Mouse (Mus musculus) neural tube, embryonic 15.5 days (tissue): Measurements from ENCODE around the gene Tmem115. TPM values are rescaled to one million over a fixed set of nuclear protein-coding genes. Genes with fewer than 3 reads are reported as not detected.

ENCODE experiments used
- ATAC-seq: fragments of 200-750 bp; cut with Nextera tagmentation; 2 replicates; pipeline ENCODE4 v1.8.0; 2017; ENCODE audit warnings: mild to moderate bottlenecking, moderate TSS enrichment, moderate library complexity; ENCODE audit not compliant: low FRiP score
- H3K27ac ChIP-seq: fragments of 300-500 bp; sonication (generic); replicated peaks from 2 replicates; pipeline ENCODE4 v1.5.1; 2015; ENCODE audit warnings: mild to moderate bottlenecking, inconsistent platforms
- H3K27me3 ChIP-seq: fragments of 300-500 bp; sonication (generic); replicated peaks from 2 replicates; pipeline ENCODE4 v1.6.1; 2015; ENCODE audit warnings: inconsistent platforms
- H3K36me3 ChIP-seq: fragments of 300-500 bp; sonication (generic); 2 replicates; pipeline ENCODE4 v1.6.1; 2015; ENCODE audit warnings: inconsistent platforms
- H3K4me1 ChIP-seq: fragments of 300-500 bp; sonication (generic); 2 replicates; pipeline ENCODE4 v1.6.1; 2015; ENCODE audit warnings: inconsistent platforms
- H3K4me2 ChIP-seq: fragments of 300-500 bp; sonication (generic); 2 replicates; pipeline ENCODE4 v1.6.1; 2015; ENCODE audit warnings: inconsistent platforms, mild to moderate bottlenecking, moderate library complexity
- H3K4me3 ChIP-seq: fragments of 300-500 bp; sonication (generic); replicated peaks from 2 replicates; pipeline ENCODE4 v1.5.1; 2015; ENCODE audit warnings: mild to moderate bottlenecking, inconsistent platforms
- H3K9ac ChIP-seq: fragments of 300-500 bp; sonication (generic); replicated peaks from 2 replicates; pipeline ENCODE4 v1.6.1; 2015; ENCODE audit warnings: mild to moderate bottlenecking, inconsistent platforms
- H3K9me3 ChIP-seq: fragments of 300-500 bp; sonication (generic); replicated peaks from 2 replicates; pipeline ENCODE4 v1.6.1; 2016; ENCODE audit warnings: inconsistent platforms
- WGBS: fragments of 180-500 bp; shearing (Covaris S2); methylation state at CpG from one replicate; pipeline ENCODE4 v1.1.7; 2015; ENCODE audit warnings: mixed read lengths; 5-methylcytosine and 5-hydroxymethylcytosine counted together
- polyA plus RNA-seq: library from polyadenylated mRNA; unstranded; fragments of >200 nt; fragmentation: Nextera tagmentation; extraction: Ambion mirVana; gene quantifications from 2 replicates; pipeline ENCODE4 v1.2.1, GENCODE M21; 2015

Tmem115 gene
- 45.7 and 46.1 TPM in 2 replicates for polyA plus RNA-seq

DNA sequence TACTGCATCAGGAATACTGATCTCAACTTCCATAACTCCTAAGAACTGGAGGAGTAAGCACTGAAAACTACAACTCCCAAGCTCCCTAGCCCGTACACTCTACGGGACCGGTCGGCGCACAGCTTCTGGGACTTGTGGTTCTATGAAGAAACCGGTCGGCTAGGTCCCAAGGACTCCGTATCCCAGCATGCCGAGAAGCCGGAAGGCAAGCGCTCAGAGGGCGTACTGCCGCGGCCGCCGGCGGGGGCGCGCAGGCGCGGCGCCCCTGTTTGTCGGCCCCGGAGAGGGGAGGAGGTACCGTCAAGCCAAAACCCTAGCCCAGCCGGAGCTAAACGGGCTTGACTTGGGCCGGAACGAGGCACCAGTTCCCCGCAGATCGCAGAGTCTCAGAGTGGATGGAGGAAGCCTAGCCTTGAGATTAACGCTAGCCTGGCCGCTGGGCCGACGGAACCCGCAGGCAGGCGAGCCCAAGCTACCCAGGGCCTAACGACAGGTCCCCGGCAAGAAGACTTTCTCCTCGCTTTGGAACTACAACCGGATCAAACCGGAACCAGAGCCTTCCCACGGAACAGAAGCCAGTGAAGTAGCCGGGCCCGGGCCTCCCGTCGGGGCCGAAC is at the start of gene Tmem115:
TSS of gene Tmem115 (plus strand) at position 155 of the 617 bp plus-strand sequence.
- under 1% methylated on average over 48 of the region's 48 CpGs for WGBS
- H3K4me3 ChIP-seq: peak within 1 kb of the TSS; percentile 89
- no peaks in the 10 kb centered on the region for H3K9me3 ChIP-seq
- peak; percentile 97 for ATAC-seq
- H3K27ac ChIP-seq: peak within 1 kb of the TSS; percentile 80
- peaks cover 14% of the 10 kb centered on the region for H3K36me3 ChIP-seq
- peak within 1 kb of the TSS; percentile 86 for H3K9ac ChIP-seq
- H3K27me3 ChIP-seq: no peaks in the 10 kb centered on the region
- peak within 1 kb of the TSS; percentile 95 for H3K4me2 ChIP-seq
- H3K4me1 ChIP-seq: peaks cover 42% of the 10 kb centered on the region

DNA sequence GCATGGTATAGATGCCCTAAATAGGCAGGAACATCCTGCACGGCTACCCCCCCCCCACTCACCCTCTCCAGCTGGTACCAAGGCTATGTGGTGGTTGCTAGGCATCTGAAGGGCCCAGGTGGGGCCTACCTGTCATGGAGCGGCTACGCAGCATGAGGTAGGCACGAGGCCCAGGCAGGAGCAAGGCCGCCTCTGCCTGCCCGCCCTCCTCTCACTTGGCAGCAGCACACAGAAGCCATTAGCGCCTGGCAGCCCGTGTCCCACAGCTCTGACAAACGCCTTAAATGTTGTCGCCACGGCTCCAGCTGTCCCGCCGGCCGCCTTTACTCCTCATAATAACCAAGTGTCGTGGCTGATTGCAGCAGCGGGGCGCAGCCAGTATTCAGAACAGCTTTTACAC is 49.4 kb upstream of the Tmem115 start:
- Histone ChIP-seq H3K4me1 (peaks cover 63% of the 10 kb centered on the region), H3K4me3 (no peak overlapping the region), H3K4me2 (no peak overlapping the region), H3K27ac (peak overlapping the region; percentile 78), H3K9ac (no peak overlapping the region), H3K36me3 (no peaks in the 10 kb centered on the region), H3K9me3 (no peaks in the 10 kb centered on the region), H3K27me3 (no peaks in the 10 kb centered on the region)
- 19% methylated on average over 17 of the region's 17 CpGs for WGBS
- ATAC-seq: peak; percentile 32; the same call in 1 of the 2 replicates

DNA sequence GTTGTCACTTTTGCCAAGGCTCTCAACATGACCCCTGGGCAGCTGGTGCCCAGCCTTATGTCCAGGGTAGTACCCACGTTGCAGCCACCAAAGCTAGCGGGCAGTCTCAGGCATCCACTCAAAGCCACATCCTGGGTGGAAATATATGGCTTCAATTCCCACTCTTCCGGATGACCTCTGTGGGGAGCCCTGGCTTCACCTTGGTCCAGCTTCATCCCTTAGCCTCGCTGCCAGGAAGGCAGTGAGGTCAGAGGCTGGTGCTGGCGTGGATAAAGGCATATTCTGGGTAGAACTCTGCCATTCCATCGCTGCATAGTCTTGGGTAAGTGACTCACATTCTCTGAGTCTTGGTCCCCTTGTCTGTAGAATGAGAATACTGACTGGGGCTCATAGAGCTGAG is 49.0 kb upstream of the Tmem115 start:
- WGBS: 61% methylated on average over 6 of the region's 6 CpGs

DNA sequence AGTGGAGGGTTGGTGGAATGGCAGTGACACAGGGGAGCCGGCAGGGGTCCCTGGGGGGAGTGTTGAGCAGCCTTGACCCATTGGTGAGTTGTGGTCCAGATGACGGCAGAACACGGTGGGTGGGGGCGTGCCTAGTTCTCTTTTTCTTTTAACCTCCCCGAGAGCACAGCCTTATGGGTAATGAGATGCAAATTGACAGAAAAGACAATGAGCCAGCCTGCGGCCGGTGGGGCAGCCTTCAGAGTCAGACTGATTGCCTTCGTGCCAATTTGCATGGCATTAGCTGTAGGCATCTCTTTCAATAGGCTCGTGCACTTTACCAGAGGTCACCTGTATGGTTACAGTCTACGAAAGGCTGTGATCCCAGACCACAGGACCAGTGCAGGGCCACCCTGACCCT is 47.7 kb upstream of the Tmem115 start:
- Histone ChIP-seq H3K4me2 (no peak overlapping the region), H3K27ac (no peak overlapping the region), H3K9ac (no peak overlapping the region), H3K27me3 (no peaks in the 10 kb centered on the region), H3K9me3 (no peaks in the 10 kb centered on the region), H3K36me3 (no peaks in the 10 kb centered on the region), H3K4me3 (no peak overlapping the region), H3K4me1 (peaks cover 54% of the 10 kb centered on the region)
- 17% methylated on average over 10 of the region's 10 CpGs for WGBS
- ATAC-seq: no peak

More for the DNA sequence above, 49.0 kb upstream of the Tmem115 start:
- H3K36me3 ChIP-seq: no peaks in the 10 kb centered on the region
- 0 out of 2 replicates have a peak, but pooled peaks have one; percentile 8 for ATAC-seq
- H3K9ac ChIP-seq: no peak overlapping the region
- peaks cover 58% of the 10 kb centered on the region for H3K4me1 ChIP-seq
- no peak overlapping the region for H3K4me2 ChIP-seq
- no peaks in the 10 kb centered on the region for H3K9me3 ChIP-seq
- H3K4me3 ChIP-seq: no peak overlapping the region
- peak overlapping the region; percentile 78 for H3K27ac ChIP-seq
- H3K27me3 ChIP-seq: no peaks in the 10 kb centered on the region

DNA sequence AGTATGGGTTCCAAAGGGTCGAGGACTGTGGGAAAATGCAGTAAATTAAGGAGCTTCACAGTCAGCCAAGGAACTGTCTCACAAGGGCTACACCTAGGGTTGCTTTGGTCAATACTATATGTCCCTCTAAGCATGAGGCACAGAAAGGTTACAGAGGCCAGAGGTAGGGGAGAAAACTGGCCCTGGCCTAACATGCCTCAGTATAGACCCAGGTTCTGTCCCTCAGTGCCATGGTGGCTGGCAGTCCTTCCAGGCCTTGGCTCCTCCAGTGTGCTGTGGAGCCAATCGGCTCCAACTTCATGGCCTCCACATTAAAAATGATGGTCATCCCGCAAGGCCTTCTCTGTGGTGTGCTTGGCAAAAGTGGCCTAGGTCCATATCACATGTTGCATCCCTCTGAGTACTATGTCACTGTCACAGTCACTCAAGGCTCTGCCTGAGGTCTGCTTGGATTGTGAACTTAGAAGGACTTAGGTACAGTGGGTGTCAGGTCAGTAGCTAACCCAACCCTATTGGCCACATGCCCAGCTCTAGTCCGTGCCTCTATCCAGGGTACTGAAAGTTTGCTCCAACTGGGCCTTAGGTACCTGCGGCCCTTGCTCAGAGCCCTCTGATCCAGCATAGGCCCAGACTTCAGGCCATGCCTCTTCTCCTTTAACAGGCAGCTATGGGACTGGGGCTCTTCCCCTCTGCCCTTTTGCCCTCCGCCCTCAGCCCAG is 47.1 kb upstream of the Tmem115 start:
- ATAC-seq: no peak
- Histone ChIP-seq H3K4me2 (no peak overlapping the region), H3K4me3 (no peak overlapping the region), H3K9ac (no peak overlapping the region), H3K9me3 (no peaks in the 10 kb centered on the region), H3K27me3 (no peaks in the 10 kb centered on the region), H3K4me1 (peaks cover 54% of the 10 kb centered on the region), H3K36me3 (no peaks in the 10 kb centered on the region), H3K27ac (no peak overlapping the region)
- 67% methylated on average over 6 of the region's 6 CpGs for WGBS

DNA sequence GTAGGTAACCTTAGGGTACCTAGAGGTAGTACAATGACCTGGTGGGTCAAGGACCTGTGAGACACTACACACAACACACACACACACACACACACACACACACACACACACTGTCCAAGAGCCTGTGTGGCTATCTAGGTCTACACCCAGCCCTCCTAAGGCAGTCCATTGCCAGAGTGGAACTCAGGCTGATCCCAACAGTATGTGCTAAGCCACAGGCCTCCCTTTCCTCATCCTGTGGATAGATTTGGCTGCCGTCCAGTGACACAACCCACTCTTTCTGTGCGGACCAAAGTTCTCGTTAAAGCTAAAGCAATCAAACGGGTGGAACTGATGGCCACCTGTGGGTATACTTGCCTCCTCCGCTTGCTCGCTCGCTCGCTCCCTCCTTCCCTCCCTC is 43.6 kb upstream of the Tmem115 start:
- ATAC-seq: no peak
- Histone ChIP-seq H3K27ac (no peak overlapping the region), H3K4me3 (no peak overlapping the region)

DNA sequence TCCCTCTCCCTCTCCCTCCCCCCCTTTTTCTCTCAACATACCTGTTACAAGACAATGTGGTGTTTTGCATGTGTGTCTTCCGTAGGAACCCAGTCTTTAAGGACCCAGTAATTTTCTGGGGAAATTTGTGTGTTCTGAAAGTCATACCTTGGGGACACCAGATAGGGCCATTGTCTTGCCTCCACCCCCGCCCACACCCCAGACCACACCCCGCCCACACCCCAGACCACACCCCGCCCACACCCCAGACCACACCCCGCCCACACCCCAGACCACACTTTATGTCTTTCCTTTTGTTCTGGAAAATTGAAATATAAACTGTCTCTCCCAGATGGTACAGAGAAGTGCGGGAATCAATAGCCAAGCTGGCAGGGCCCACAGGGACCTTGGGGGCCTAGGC is 43.1 kb upstream of the Tmem115 start:
- Histone ChIP-seq H3K9me3 (no peaks in the 10 kb centered on the region), H3K36me3 (no peaks in the 10 kb centered on the region), H3K27ac (no peak overlapping the region), H3K4me1 (peaks cover 44% of the 10 kb centered on the region), H3K9ac (no peak overlapping the region), H3K4me2 (no peak overlapping the region), H3K4me3 (no peak overlapping the region), H3K27me3 (no peaks in the 10 kb centered on the region)
- no peak for ATAC-seq
- 58% methylated on average over 6 of the region's 6 CpGs for WGBS

More for the DNA sequence above, 43.6 kb upstream of the Tmem115 start:
- H3K4me2 ChIP-seq: no peak overlapping the region
- no peak overlapping the region for H3K9ac ChIP-seq
- H3K4me1 ChIP-seq: peaks cover 49% of the 10 kb centered on the region
- H3K27me3 ChIP-seq: no peaks in the 10 kb centered on the region
- no peaks in the 10 kb centered on the region for H3K9me3 ChIP-seq
- WGBS: 42% methylated on average over 8 of the region's 8 CpGs
- H3K36me3 ChIP-seq: no peaks in the 10 kb centered on the region

DNA sequence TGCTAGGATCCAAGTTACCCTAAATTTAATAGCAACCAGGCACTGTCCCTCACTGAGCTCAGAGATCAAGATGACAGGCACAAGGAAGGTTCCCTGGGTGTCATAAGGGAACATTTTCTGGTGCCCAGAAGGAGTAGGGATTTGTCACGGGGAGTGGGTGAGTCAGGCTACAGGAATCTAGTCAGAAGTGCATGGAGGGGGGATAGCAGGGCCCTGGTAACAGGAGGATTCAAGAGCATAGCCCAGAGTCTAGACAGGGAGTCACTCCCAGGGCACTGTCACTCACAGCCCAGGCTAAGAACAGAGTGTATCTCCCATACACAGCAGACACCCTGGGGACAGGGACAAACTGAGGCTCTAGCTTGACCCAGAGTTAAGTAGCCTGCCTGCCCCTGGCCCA is 40.2 kb upstream of the Tmem115 start:
- no peaks in the 10 kb centered on the region for H3K27me3 ChIP-seq
- no peak for ATAC-seq
- peaks cover 33% of the 10 kb centered on the region for H3K4me1 ChIP-seq
- no peak overlapping the region for H3K4me3 ChIP-seq
- H3K9me3 ChIP-seq: no peaks in the 10 kb centered on the region
- H3K36me3 ChIP-seq: 0 out of 2 replicates have a peak, but pooled peaks cover 4% of the 10 kb centered on the region
- H3K4me2 ChIP-seq: no peak overlapping the region
- no peak overlapping the region for H3K27ac ChIP-seq
- H3K9ac ChIP-seq: no peak overlapping the region
- WGBS: 67% methylated on average over 1 of the region's 1 CpGs

DNA sequence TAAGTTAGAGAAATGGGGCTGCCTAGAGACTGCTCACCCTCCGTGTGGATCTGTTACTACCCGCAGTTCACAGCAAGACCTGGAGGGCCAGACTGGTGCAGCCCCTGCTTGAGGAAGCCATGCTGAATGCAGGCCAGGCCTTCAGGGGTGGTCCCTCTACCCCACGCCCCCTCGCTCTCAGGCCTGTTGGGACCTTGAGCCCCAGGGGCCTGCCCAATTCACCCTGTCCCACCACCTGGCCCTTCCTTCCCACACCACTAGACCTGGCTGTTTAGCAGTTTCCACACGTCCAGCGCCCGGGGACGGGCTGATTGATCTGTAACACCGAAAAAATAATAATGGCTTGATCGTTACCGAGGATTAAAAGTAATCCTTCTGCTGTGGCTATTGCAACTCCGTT is 39.5 kb upstream of the Tmem115 start:
- Histone ChIP-seq H3K9me3 (no peaks in the 10 kb centered on the region), H3K27me3 (no peaks in the 10 kb centered on the region), H3K4me2 (no peak overlapping the region), H3K4me3 (no peak overlapping the region), H3K9ac (no peak overlapping the region), H3K4me1 (peaks cover 33% of the 10 kb centered on the region), H3K27ac (no peak overlapping the region), H3K36me3 (peaks cover 11% of the 10 kb centered on the region; the same call in 1 of the 2 replicates)
- 70% methylated on average over 12 of the region's 12 CpGs for WGBS
- ATAC-seq: no peak

DNA sequence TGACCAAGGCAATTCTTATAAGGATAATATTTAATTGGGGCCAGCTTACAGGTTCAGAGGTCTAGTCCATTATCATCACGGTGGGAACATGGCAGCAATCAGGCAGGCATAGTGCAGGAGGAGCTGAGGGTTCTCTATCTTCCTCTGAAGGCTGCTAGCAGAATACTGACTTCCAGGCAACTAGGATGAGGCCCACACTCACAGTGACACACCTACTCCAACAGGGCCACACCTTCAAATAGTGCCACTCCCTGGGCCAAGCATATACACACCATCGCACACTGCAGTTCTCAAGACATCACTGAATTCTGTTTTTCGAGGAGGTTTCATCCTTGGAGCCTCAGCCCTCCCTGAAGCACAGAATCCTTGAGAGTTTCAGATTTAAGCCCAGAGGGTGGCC is 37.4 kb upstream of the Tmem115 start:
- no peak for ATAC-seq
- peaks cover 11% of the 10 kb centered on the region; the same call in 1 of the 2 replicates for H3K36me3 ChIP-seq

DNA sequence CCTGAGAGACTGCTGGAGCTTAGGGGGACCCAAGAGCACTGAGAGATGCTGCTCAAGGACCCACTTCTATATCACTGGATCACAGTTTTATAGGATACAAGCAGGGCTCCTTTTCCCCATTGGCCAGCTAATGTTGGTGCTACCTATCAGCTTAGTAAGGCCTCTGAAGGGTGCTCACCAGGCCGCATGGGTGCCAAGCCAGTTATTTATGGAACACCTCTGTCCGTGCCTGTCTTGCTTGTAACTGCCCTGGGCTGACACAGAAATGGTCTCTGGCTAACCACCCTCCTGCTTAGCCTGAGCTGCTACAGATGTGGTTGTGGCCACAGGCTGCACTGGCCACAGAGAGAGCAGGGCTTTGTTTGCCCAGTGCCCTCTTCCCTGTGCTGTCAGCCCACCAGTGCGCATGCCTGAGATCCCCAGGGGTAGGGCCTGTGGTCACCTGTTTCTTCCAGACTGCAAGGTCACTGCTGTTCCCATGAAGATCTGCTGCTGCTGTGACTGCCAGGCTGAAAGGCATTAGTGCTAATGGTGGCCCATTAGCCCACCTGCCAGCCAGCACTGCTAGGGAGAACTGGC is 32.9 kb upstream of the Tmem115 start:
- no peak overlapping the region for H3K9ac ChIP-seq
- H3K36me3 ChIP-seq: peaks cover 11% of the 10 kb centered on the region; the same call in 1 of the 2 replicates
- 84% methylated on average over 3 of the region's 3 CpGs for WGBS
- no peak overlapping the region for H3K4me3 ChIP-seq
- no peaks in the 10 kb centered on the region for H3K27me3 ChIP-seq
- H3K9me3 ChIP-seq: no peaks in the 10 kb centered on the region
- peaks cover 28% of the 10 kb centered on the region for H3K4me1 ChIP-seq
- no peak overlapping the region for H3K4me2 ChIP-seq
- no peak for ATAC-seq
- no peak overlapping the region for H3K27ac ChIP-seq

More for the DNA sequence above, 37.4 kb upstream of the Tmem115 start:
- no peak overlapping the region for H3K27ac ChIP-seq
- H3K9ac ChIP-seq: no peak overlapping the region
- H3K4me2 ChIP-seq: no peak overlapping the region
- WGBS: 85% methylated on average over 3 of the region's 3 CpGs
- no peak overlapping the region for H3K4me3 ChIP-seq
- no peaks in the 10 kb centered on the region for H3K27me3 ChIP-seq
- H3K9me3 ChIP-seq: no peaks in the 10 kb centered on the region
- H3K4me1 ChIP-seq: peaks cover 21% of the 10 kb centered on the region
